Mouse (Mus musculus): ENCODE data around the gene Capn5. TPM values are rescaled to one million over a fixed set of nuclear protein-coding genes. Genes with fewer than 3 reads are reported as not detected.

Gene Capn5
- polyA plus RNA-seq (2012; fragmentation: generic; extraction: Trizol): 1 to 10 TPM; 1.7 to 8.3 TPM

GRCm38 (mm10) chr7:98177929-98178559 lies at the start of gene Capn5:
Gene Capn5 (minus strand): TSS chr7:98178274.

GRCm38 (mm10) chr7:98199381-98199780 lies 21.3 kb upstream of the Capn5 start, which contains the start of gene B3gnt6:
Gene B3gnt6 (minus strand): TSS chr7:98199481.

GRCm38 (mm10) chr7:98145402-98145801 lies 32.7 kb downstream of the Capn5 start, which contains the start of gene Omp:
Gene Omp (minus strand): TSS chr7:98145502.

GRCm38 (mm10) chr7:98119179-98119960 lies 58.7 kb downstream of the Capn5 start, which contains the start of gene Myo7a:
Gene Myo7a (minus strand): TSS chr7:98119524.

Other genes starting within 250 kb of the Capn5 start
- gene Myo7a, start 58.8 kb downstream of the Capn5 start, polyA plus RNA-seq (2012; fragmentation: generic; extraction: Trizol): 1 to 10 TPM in 1 of 2 experiments, under 1 TPM in 1; 0.11 to 3.2 TPM
- gene Omp, start 32.8 kb downstream of the Capn5 start, polyA plus RNA-seq (2012; fragmentation: generic; extraction: Trizol): under 1 TPM; 0.16 to 0.20 TPM
- gene B3gnt6, start 21.2 kb upstream of the Capn5 start, polyA plus RNA-seq (2012; fragmentation: generic; extraction: Trizol): under 1 TPM in 1 of 2 experiments, not detected in 1; 0.20 TPM
- gene Acer3, start 142.9 kb upstream of the Capn5 start, polyA plus RNA-seq (2012; fragmentation: generic; extraction: Trizol): 10 to 100 TPM in 1 of 2 experiments, 1 to 10 TPM in 1; 1.2 to 20.3 TPM
- gene Tsku, start 183.1 kb upstream of the Capn5 start, polyA plus RNA-seq (2012; fragmentation: generic; extraction: Trizol): 10 to 100 TPM in 1 of 2 experiments, 1 to 10 TPM in 1; 5.0 to 25.5 TPM